Mouse (Mus musculus) cerebellum, adult 2 months (tissue): ENCODE measurements around the gene Prtg. TPM values are rescaled to one million over a fixed set of nuclear protein-coding genes. Genes with fewer than 3 reads are reported as not detected.
A peak's percentile ranks its signal among the peaks of the same experiment; 100 is the strongest.

Source experiments
- DNase-seq, 2 experiments: peaks; one replicate each; pipeline ENCODE4 v3.0.0; 2021
- H3K27ac ChIP-seq: fragments of 200-500 bp; 2 replicates; pipeline ENCODE4 v1.5.1; 2012; ENCODE audit warnings: low read length, control low read depth, inconsistent platforms; ENCODE audit not compliant: insufficient read depth
- H3K27me3 ChIP-seq: fragments of 200-500 bp; 2 replicates; pipeline ENCODE4 v1.6.1; 2012; ENCODE audit warnings: inconsistent platforms, mild to moderate bottlenecking, low read length, moderate library complexity; ENCODE audit not compliant: control insufficient read depth, insufficient read depth
- H3K4me1 ChIP-seq: fragments of 200-500 bp; 2 replicates; pipeline ENCODE4 v1.6.1; 2011; ENCODE audit warnings: low read length; ENCODE audit not compliant: control insufficient read depth, insufficient read depth
- H3K4me3 ChIP-seq: fragments of 200-500 bp; replicated peaks from 2 replicates; pipeline ENCODE3; 2011; ENCODE audit warnings: mild to moderate bottlenecking, low read depth, low read length, control low read depth; ENCODE audit not compliant: insufficient read depth
- CTCF ChIP-seq: fragments of 200-500 bp; IDR thresholded peaks from 2 replicates; pipeline ENCODE4 v1.5.1; 2011; ENCODE audit warnings: low read depth, mild to moderate bottlenecking, control low read depth, low read length, moderate library complexity, borderline replicate concordance; ENCODE audit not compliant: insufficient read depth
- POLR2A ChIP-seq: fragments of 200-500 bp; IDR thresholded peaks from 2 replicates; pipeline ENCODE4 v1.6.1; 2011; ENCODE audit warnings: low read length, control low read depth, borderline replicate concordance; ENCODE audit not compliant: insufficient read depth
- WGBS: fragments of 180-500 bp; shearing (Covaris S2); methylation state at CpG from one replicate; pipeline ENCODE4 v1.1.7; 2018; 5-methylcytosine and 5-hydroxymethylcytosine counted together
- polyA plus RNA-seq: library from polyadenylated mRNA; depleted of rRNA; stranded (reverse); fragments of >200 nt; gene quantifications from 2 replicates; pipeline ENCODE4 v1.2.3, GENCODE M21; 2012

The Prtg gene
- polyA plus RNA-seq, 1 experiment = 0.57 TPM

- DNase-seq = no peak
- H3K4me1 ChIP-seq = no peaks in the 10 kb centered on the region
- H3K27me3 ChIP-seq = no peaks in the 10 kb centered on the region
- H3K27ac ChIP-seq = no peak overlapping the region
- 93% methylated on average over 4 of the region's 4 CpGs for WGBS
- no peak overlapping the region for H3K4me3 ChIP-seq
- TF ChIP-seq CTCF (no peak), POLR2A (no peak)
These were observed 128.6 kb downstream of the Prtg start for GRCm38 (mm10) chr9:72935309-72935708.

- WGBS = 73% methylated on average over 2 of the region's 2 CpGs
- TF ChIP-seq POLR2A (no peak), CTCF (no peak)
- DNase-seq = no peak
- Histone ChIP-seq H3K4me3 (no peak overlapping the region), H3K27me3 (no peaks in the 10 kb centered on the region), H3K27ac (no peak overlapping the region), H3K4me1 (no peaks in the 10 kb centered on the region)
These were observed 129.6 kb downstream of the Prtg start for GRCm38 (mm10) chr9:72936301-72936700.

GRCm38 (mm10) chr9:72943424-72943823, 136.8 kb downstream of the Prtg start:
- H3K4me3 ChIP-seq = no peak overlapping the region
- no peak overlapping the region for H3K27ac ChIP-seq
- H3K27me3 ChIP-seq = no peaks in the 10 kb centered on the region
- no peak for DNase-seq
- H3K4me1 ChIP-seq = no peaks in the 10 kb centered on the region
- WGBS = 65% methylated on average over 3 of the region's 3 CpGs
- TF ChIP-seq POLR2A = no peak
- 0 out of 2 replicates have a peak, but pooled peaks have one; percentile 4 for TF ChIP-seq CTCF

- Histone ChIP-seq H3K4me1 (no peaks in the 10 kb centered on the region), H3K4me3 (no peak overlapping the region), H3K27ac (no peak overlapping the region), H3K27me3 (no peaks in the 10 kb centered on the region)
- DNase-seq = no peak
- TF ChIP-seq POLR2A (no peak), CTCF (no peak)
- 93% methylated on average over 13 of the region's 13 CpGs for WGBS
These were observed 137.6 kb downstream of the Prtg start for GRCm38 (mm10) chr9:72944286-72944685.

- Histone ChIP-seq H3K4me1 (no peaks in the 10 kb centered on the region), H3K4me3 (no peak overlapping the region), H3K27ac (no peak overlapping the region), H3K27me3 (no peaks in the 10 kb centered on the region)
- DNase-seq = no peak
- no peak for TF ChIP-seq POLR2A
- TF ChIP-seq CTCF = no peak
- WGBS = 100% methylated on average over 1 of the region's 1 CpGs
These were observed 140.3 kb downstream of the Prtg start for GRCm38 (mm10) chr9:72947010-72947409.

- Histone ChIP-seq H3K27me3 (no peaks in the 10 kb centered on the region), H3K4me3 (no peak overlapping the region), H3K27ac (no peak overlapping the region), H3K4me1 (no peaks in the 10 kb centered on the region)
- TF ChIP-seq CTCF (no peak), POLR2A (no peak)
- 82% methylated on average over 7 of the region's 7 CpGs for WGBS
- no peak for DNase-seq
These were observed 142.9 kb downstream of the Prtg start for GRCm38 (mm10) chr9:72949572-72949971.

- Histone ChIP-seq H3K4me3 (no peak overlapping the region), H3K4me1 (no peaks in the 10 kb centered on the region), H3K27ac (no peak overlapping the region), H3K27me3 (no peaks in the 10 kb centered on the region)
- no peak for DNase-seq
- 50% methylated on average over 2 of the region's 2 CpGs for WGBS
- peak; percentile 30; the same call in 1 of the 2 replicates for TF ChIP-seq CTCF
- no peak for TF ChIP-seq POLR2A
These were observed 148.1 kb downstream of the Prtg start for GRCm38 (mm10) chr9:72954746-72955145.

- Histone ChIP-seq H3K27ac (no peak overlapping the region), H3K4me3 (no peak overlapping the region), H3K4me1 (no peaks in the 10 kb centered on the region), H3K27me3 (no peaks in the 10 kb centered on the region)
- no peak for TF ChIP-seq POLR2A
- peak; percentile 62 for TF ChIP-seq CTCF
- peak; percentile 22 to 44 for DNase-seq
- WGBS = 13% methylated on average over 1 of the region's 1 CpGs
These were observed 148.9 kb downstream of the Prtg start for GRCm38 (mm10) chr9:72955546-72955945.
